7 mouse cellular contexts compared by ENCODE assay signal in genomic region chr3:37724171-37724804, GRCm38 (mm10). TPM values are rescaled to one million over a fixed set of nuclear protein-coding genes. Genes with fewer than 3 reads are reported as not detected.
DNase-seq lines count a peak whose midpoint lies in the region; ATAC-seq and TF ChIP-seq lines count a peak whose summit lies in the region.

Gene Gm5148 (minus strand): TSS chr3:37724490.

- no peaks in the 10 kb centered on the region for H3K36me3 ChIP-seq in heart, postnatal 0 days (replicated peaks; ENCODE audit: control insufficient read depth, insufficient read depth, low read length)
- H3K36me3 ChIP-seq in liver, embryonic 16.5 days (ENCODE audit: control insufficient read depth, insufficient read depth): no peaks in the 10 kb centered on the region
- H3K36me3 ChIP-seq in neural tube, embryonic 11.5 days (ENCODE audit: control insufficient read depth, insufficient read depth, low read length): no peaks in the 10 kb centered on the region
- no peaks in the 10 kb centered on the region for H3K36me3 ChIP-seq in thymus, adult 2 months (ENCODE audit: control insufficient read depth, insufficient read depth, low read length)

- 0 out of 2 replicates have a peak within 1 kb of the TSS, but pooled peaks have one; percentile 15 for H3K9ac ChIP-seq in heart, postnatal 0 days (replicated peaks; ENCODE audit: low read depth, low read length)
- no peak within 1 kb of the TSS for H3K9ac ChIP-seq in liver, embryonic 16.5 days (ENCODE audit: low read depth, low read length)
- peak within 1 kb of the TSS; percentile 38 for H3K9ac ChIP-seq in neural tube, embryonic 11.5 days (ENCODE audit: low read length)

- H3K9me3 ChIP-seq in heart, postnatal 0 days (replicated peaks; ENCODE audit: control insufficient read depth, low read length): no peaks in the 10 kb centered on the region
- no peaks in the 10 kb centered on the region for H3K9me3 ChIP-seq in liver, embryonic 16.5 days (replicated peaks; ENCODE audit: control insufficient read depth, low read length)
- H3K9me3 ChIP-seq in neural tube, embryonic 11.5 days (ENCODE audit: control insufficient read depth, low read length): no peaks in the 10 kb centered on the region

- 7% methylated on average over 24 of the region's 24 CpGs for WGBS in heart, postnatal 0 days
- WGBS in large intestine, adult 2 months: 16% methylated on average over 24 of the region's 24 CpGs
- WGBS in liver, embryonic 16.5 days (ENCODE audit: insufficient replicate concordance): 6% methylated on average over 24 of the region's 24 CpGs
- WGBS in neural tube, embryonic 11.5 days: under 1% methylated on average over 24 of the region's 24 CpGs
- 6% methylated on average over 24 of the region's 24 CpGs for WGBS in thymus, adult 2 months

- TF ChIP-seq EP300 in heart, postnatal 0 days (IDR thresholded peaks at IDR 0.05; ENCODE audit: low read depth): no peak

- H3K27ac ChIP-seq in heart, postnatal 0 days (ENCODE audit: low read depth): no peak within 1 kb of the TSS
- peak within 1 kb of the TSS; percentile 72 for H3K27ac ChIP-seq in liver, embryonic 16.5 days (ENCODE audit: low read length)
- no peak within 1 kb of the TSS for H3K27ac ChIP-seq in neural tube, embryonic 11.5 days (ENCODE audit: low read depth, low read length)
- no peak within 1 kb of the TSS for H3K27ac ChIP-seq in thymus, adult 2 months (ENCODE audit: control insufficient read depth, insufficient read depth, low read length)

- peak; percentile 10; the same call in 1 of the 2 replicates for ATAC-seq in common myeloid progenitor, adult 5-6 weeks (replicated peaks; ENCODE audit: low read depth, poor library complexity, severe bottlenecking)
- peak; percentile 41; the same call in 1 of the 2 replicates for ATAC-seq in heart, postnatal 0 days (ENCODE audit: insufficient read depth, low read depth)
- ATAC-seq in liver, embryonic 16.5 days (ENCODE audit: low read depth): peak; percentile 76
- ATAC-seq in neural tube, embryonic 11.5 days (ENCODE audit: insufficient read depth, low FRiP score, low TSS enrichment): peak; percentile 32; the same call in 1 of the 2 replicates

- TF ChIP-seq CTCF in heart, postnatal 0 days (IDR thresholded peaks at IDR 0.05; ENCODE audit: low read depth): no peak
- no peak for TF ChIP-seq CTCF in thymus, adult 2 months (IDR thresholded peaks at IDR 0.05; ENCODE audit: borderline replicate concordance, control insufficient read depth, extremely low read depth, insufficient read depth, low read length, poor library complexity)

- H3K27me3 ChIP-seq in heart, postnatal 0 days (ENCODE audit: control insufficient read depth, insufficient read depth, low read length): no peaks in the 10 kb centered on the region
- peaks cover 23% of the 10 kb centered on the region for H3K27me3 ChIP-seq in liver, embryonic 16.5 days (ENCODE audit: control insufficient read depth, insufficient read depth, low read depth, low read length)
- H3K27me3 ChIP-seq in neural tube, embryonic 11.5 days (ENCODE audit: control insufficient read depth, insufficient read depth, low read length): peaks cover 14% of the 10 kb centered on the region; the same call in 1 of the 2 replicates
- no peaks in the 10 kb centered on the region for H3K27me3 ChIP-seq in thymus, adult 2 months (ENCODE audit: control insufficient read depth, insufficient read depth, low read length)

- peak within 1 kb of the TSS; percentile 68 for H3K4me2 ChIP-seq in heart, postnatal 0 days (ENCODE audit: low read depth, low read length)
- H3K4me2 ChIP-seq in liver, embryonic 16.5 days (ENCODE audit: low read depth, low read length): peak within 1 kb of the TSS; percentile 49
- peak within 1 kb of the TSS; percentile 62 for H3K4me2 ChIP-seq in neural tube, embryonic 11.5 days (ENCODE audit: low read depth)

- peak; percentile 15 to 37 for DNase-seq in adrenal gland, postnatal 36 days
- DNase-seq in heart, postnatal 0 days (ENCODE audit: low spot score): no peak
- DNase-seq in large intestine, adult 2 months (ENCODE audit: low read depth, low spot score): peak; percentile 89
- DNase-seq in neural tube, embryonic 11.5 days (ENCODE audit: low spot score): peak; percentile 37
- DNase-seq in thymus, adult 2 months: peak; percentile 71

- no peak for TF ChIP-seq POLR2A in thymus, adult 2 months (IDR thresholded peaks at IDR 0.05; ENCODE audit: control insufficient read depth, extremely low read depth, insufficient read depth, low read length, poor library complexity)

- peak within 1 kb of the TSS; percentile 40 for H3K4me3 ChIP-seq in heart, postnatal 0 days (ENCODE audit: low read depth, low read length)
- peak within 1 kb of the TSS; percentile 42 for H3K4me3 ChIP-seq in liver, embryonic 16.5 days (ENCODE audit: low read depth, low read length)
- peak within 1 kb of the TSS; percentile 27 for H3K4me3 ChIP-seq in neural tube, embryonic 11.5 days (ENCODE audit: low read depth, low read length)
- H3K4me3 ChIP-seq in thymus, adult 2 months (ENCODE audit: control insufficient read depth, insufficient read depth, low read length): peak within 1 kb of the TSS; percentile 56

- peaks cover 15% of the 10 kb centered on the region for H3K4me1 ChIP-seq in heart, postnatal 0 days (ENCODE audit: control insufficient read depth, insufficient read depth)
- H3K4me1 ChIP-seq in liver, embryonic 16.5 days (ENCODE audit: control insufficient read depth, low read depth, low read length): peaks cover 11% of the 10 kb centered on the region
- H3K4me1 ChIP-seq in neural tube, embryonic 11.5 days (ENCODE audit: control insufficient read depth, insufficient read depth, low read length): peaks cover 7% of the 10 kb centered on the region
- peaks cover 19% of the 10 kb centered on the region for H3K4me1 ChIP-seq in thymus, adult 2 months (replicated peaks; ENCODE audit: control insufficient read depth, insufficient read depth, low read length)

RNA-seq across cellular contexts. Expression of gene Gm5148, which starts in this region (rescaled TPM):
- under 1 TPM in 1 of 2 experiments, not detected in 1; 0.36 TPM for total RNA-seq in adrenal gland, postnatal 36 days (2021)
- 47.1 and 54.4 TPM in 2 replicates for total RNA-seq in common myeloid progenitor, adult 5-6 weeks (2017)
- not detected in 2 replicates for total RNA-seq in heart, postnatal 0 days (2014; rRNA removed; ENCODE audit: low replicate concordance)
- polyA plus RNA-seq in heart, postnatal 0 days (2015; fragmentation: Nextera tagmentation; extraction: Ambion mirVana): 1.8 and 2.0 TPM in 2 replicates
- 1.1 and 1.6 TPM in 2 replicates for polyA plus RNA-seq in large intestine, adult 2 months (2012; rRNA removed)
- polyA plus RNA-seq in liver, embryonic 16.5 days (2015; fragmentation: Nextera tagmentation; extraction: Ambion mirVana): 2.6 and 2.9 TPM in 2 replicates
- 3.2 TPM in 2 replicates for polyA plus RNA-seq in neural tube, embryonic 11.5 days (2014; fragmentation: Nextera tagmentation; extraction: Ambion mirVana)
- 1.5 and 1.8 TPM in 2 replicates for polyA plus RNA-seq in thymus, adult 2 months (2012; rRNA removed)

Comparison
In these comparisons a context has a peak if more than half of its experiments do, and no peak if none do; other contexts are left out.
1. RNA of gene Gm5148 (total RNA-seq): 47.1 to 54.4 TPM in common myeloid progenitor, adult 5-6 weeks; 0.36 TPM in adrenal gland, postnatal 36 days and not detected in heart, postnatal 0 days; every median in the first group is over 10 times any median in the second.
2. Peak in DNase-seq in adrenal gland, postnatal 36 days; RNA of the gene not detected or under 1 TPM.
3. ATAC-seq: peak in every context shown above with its lines; median percentile 76 in liver, embryonic 16.5 days; 41 in heart, postnatal 0 days; 32 in neural tube, embryonic 11.5 days; 10 in common myeloid progenitor, adult 5-6 weeks.
4. Peak in every context shown above with its lines, with median percentiles within 50 percentile points of each other: H3K4me2 ChIP-seq and H3K4me3 ChIP-seq.